Mouse (Mus musculus): ENCODE data around the gene Ptprn2. TPM values are rescaled to one million over a fixed set of nuclear protein-coding genes. Genes with fewer than 3 reads are reported as not detected.

Gene Ptprn2
- polyA plus RNA-seq, 1 experiment from 2014 or later = 14.9 TPM

- peaks cover 30% of the 10 kb centered on the region for H3K4me1 ChIP-seq (replicated peaks)
- H3K27me3 ChIP-seq = peaks cover 24% of the 10 kb centered on the region
- 21% methylated on average over 4 of the region's 4 CpGs for WGBS
- no peak overlapping the region for H3K9ac ChIP-seq (replicated peaks)
- no peaks in the 10 kb centered on the region for H3K36me3 ChIP-seq
- H3K4me2 ChIP-seq (replicated peaks) = peak overlapping the region; percentile 41
- peak; percentile 22; the same call in 1 of the 2 replicates for ATAC-seq
- H3K27ac ChIP-seq = peak overlapping the region; percentile 83
- H3K9me3 ChIP-seq = no peaks in the 10 kb centered on the region
- 0 out of 2 replicates have a peak overlapping the region, but pooled peaks have one; percentile 1 for H3K4me3 ChIP-seq (replicated peaks)
These were observed 621.2 kb downstream of the Ptprn2 start for GRCm38 (mm10) chr12:117106696-117107095.

DNA sequence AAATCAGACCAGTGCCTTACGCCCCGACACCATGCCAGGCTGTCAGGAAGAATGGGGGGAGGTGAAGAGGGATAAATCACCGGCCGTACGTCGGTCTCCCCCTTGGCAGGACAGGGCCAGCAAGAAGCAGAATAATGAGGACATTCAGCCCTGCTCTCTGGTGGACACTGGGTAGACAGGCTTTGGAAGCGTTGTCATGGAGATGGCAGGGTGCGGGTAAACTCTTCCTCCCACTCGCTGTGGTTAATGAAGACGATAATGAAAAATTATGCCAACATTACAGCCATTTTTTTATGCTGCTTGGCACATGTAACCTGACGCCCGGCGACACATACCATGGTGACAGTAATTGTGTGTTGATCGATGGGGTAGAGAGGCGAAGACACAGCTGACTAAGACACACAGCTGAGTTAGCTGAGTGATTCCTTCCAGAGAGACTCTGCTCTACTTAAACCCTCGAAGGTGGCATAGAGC is 621.7 kb downstream of the Ptprn2 start:
- Histone ChIP-seq H3K9ac (replicated peaks) (no peak overlapping the region; the same call in 1 of the 2 replicates), H3K27ac (peak overlapping the region; percentile 83), H3K36me3 (no peaks in the 10 kb centered on the region), H3K4me3 (replicated peaks) (0 out of 2 replicates have a peak overlapping the region, but pooled peaks have one; percentile 1), H3K4me2 (replicated peaks) (peak overlapping the region; percentile 41), H3K4me1 (replicated peaks) (peaks cover 30% of the 10 kb centered on the region), H3K27me3 (peaks cover 24% of the 10 kb centered on the region), H3K9me3 (no peaks in the 10 kb centered on the region)
- 2% methylated on average over 16 of the region's 16 CpGs for WGBS
- peak; percentile 96 for ATAC-seq

DNA sequence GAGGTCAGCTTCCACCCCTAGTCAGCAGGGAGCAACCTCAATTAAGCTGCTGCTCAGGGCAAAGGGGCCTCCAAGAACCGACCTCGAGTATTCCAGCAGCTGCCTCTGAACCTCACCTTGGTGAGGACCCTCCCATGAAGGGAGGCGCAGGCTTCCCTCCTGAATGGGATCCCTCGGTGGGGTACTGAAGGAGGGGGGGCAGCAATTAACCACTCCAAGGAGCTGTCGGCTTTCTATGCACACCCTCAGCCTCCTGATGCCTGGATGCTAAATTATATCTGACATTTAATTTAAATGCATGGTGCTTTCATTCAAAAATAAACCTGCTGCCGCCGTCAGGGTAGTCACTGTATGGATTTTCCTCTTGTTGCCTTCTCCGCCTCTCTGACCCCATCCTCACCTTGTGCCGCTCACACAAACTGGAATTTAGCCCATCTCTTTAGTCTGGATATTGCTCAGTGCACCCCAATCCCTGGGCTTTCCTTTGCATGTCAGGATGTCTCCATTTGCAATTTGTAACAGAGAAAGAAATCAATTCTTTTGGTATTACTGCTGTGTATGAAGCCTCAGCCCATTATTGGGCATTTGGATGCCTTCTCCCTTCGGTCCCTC is 629.8 kb downstream of the Ptprn2 start:
- Histone ChIP-seq H3K9me3 (no peaks in the 10 kb centered on the region), H3K36me3 (no peaks in the 10 kb centered on the region), H3K4me1 (replicated peaks) (peaks cover 19% of the 10 kb centered on the region), H3K27ac (peak overlapping the region; percentile 61), H3K9ac (replicated peaks) (0 out of 2 replicates have a peak overlapping the region, but pooled peaks have one; percentile 15), H3K4me3 (replicated peaks) (no peak overlapping the region), H3K4me2 (replicated peaks) (no peak overlapping the region), H3K27me3 (0 out of 2 replicates have a peak, but pooled peaks cover 3% of the 10 kb centered on the region)
- 38% methylated on average over 10 of the region's 10 CpGs for WGBS
- peak; percentile 69 for ATAC-seq

DNA sequence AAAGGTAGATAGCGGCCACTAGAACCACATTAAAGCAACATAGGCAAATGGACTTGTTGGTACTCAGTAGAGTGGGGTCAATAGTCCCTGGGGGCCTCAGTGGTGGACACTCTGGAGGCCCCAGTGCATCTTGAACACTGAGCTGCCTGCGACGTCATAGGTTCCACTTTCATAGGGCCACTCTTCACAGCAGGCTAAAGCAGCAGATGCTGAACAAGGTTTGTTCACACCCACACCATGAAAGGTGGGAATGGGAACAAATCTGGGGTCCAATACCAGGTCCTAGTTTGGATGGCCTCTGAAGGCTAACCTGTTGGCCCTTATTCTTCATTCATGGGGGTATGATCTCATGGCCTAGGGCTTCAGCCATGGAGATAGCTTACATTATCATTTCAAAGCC is 641.6 kb downstream of the Ptprn2 start:
- Histone ChIP-seq H3K4me3 (replicated peaks) (no peak overlapping the region), H3K27ac (no peak overlapping the region), H3K9me3 (no peaks in the 10 kb centered on the region), H3K9ac (replicated peaks) (no peak overlapping the region), H3K4me2 (replicated peaks) (no peak overlapping the region), H3K27me3 (no peaks in the 10 kb centered on the region; the same call in 1 of the 2 replicates), H3K36me3 (no peaks in the 10 kb centered on the region), H3K4me1 (replicated peaks) (peaks cover 13% of the 10 kb centered on the region)
- ATAC-seq = no peak
- WGBS = 91% methylated on average over 3 of the region's 3 CpGs

DNA sequence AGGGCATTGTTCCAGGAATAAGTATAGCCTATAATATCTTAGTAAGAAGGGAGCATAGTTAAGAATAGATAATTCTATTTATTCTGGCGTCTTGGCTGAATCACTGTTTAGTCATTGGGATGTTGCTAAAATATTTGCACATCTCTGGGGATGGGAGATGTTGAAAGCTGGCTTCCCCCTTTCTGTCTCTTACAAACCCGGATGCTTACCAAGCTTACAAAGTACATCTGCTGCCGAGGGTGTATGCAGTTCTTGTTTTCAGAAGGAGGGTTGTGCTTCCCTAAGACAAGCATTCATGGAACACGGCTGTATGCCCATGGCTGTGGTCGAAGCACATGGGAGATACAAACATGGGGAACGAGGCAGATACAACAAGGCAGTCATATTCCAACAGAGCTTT is 642.0 kb downstream of the Ptprn2 start:
- no peak overlapping the region for H3K4me3 ChIP-seq (replicated peaks)
- no peaks in the 10 kb centered on the region for H3K9me3 ChIP-seq
- H3K4me2 ChIP-seq (replicated peaks) = no peak overlapping the region
- 77% methylated on average over 6 of the region's 6 CpGs for WGBS
- H3K27ac ChIP-seq = no peak overlapping the region
- no peak overlapping the region for H3K9ac ChIP-seq (replicated peaks)
- H3K4me1 ChIP-seq (replicated peaks) = peaks cover 13% of the 10 kb centered on the region
- H3K27me3 ChIP-seq = no peaks in the 10 kb centered on the region; the same call in 1 of the 2 replicates
- no peak for ATAC-seq
- H3K36me3 ChIP-seq = no peaks in the 10 kb centered on the region

GRCm38 (mm10) chr12:117132095-117132494 is 646.6 kb downstream of the Ptprn2 start:
- no peaks in the 10 kb centered on the region; the same call in 1 of the 2 replicates for H3K27me3 ChIP-seq
- H3K27ac ChIP-seq = no peak overlapping the region
- WGBS = 14% methylated on average over 2 of the region's 2 CpGs
- H3K9ac ChIP-seq (replicated peaks) = no peak overlapping the region
- H3K9me3 ChIP-seq = no peaks in the 10 kb centered on the region
- peak; percentile 58 for ATAC-seq
- no peak overlapping the region for H3K4me2 ChIP-seq (replicated peaks)
- peaks cover 19% of the 10 kb centered on the region for H3K4me1 ChIP-seq (replicated peaks)
- no peaks in the 10 kb centered on the region for H3K36me3 ChIP-seq
- no peak overlapping the region for H3K4me3 ChIP-seq (replicated peaks)

DNA sequence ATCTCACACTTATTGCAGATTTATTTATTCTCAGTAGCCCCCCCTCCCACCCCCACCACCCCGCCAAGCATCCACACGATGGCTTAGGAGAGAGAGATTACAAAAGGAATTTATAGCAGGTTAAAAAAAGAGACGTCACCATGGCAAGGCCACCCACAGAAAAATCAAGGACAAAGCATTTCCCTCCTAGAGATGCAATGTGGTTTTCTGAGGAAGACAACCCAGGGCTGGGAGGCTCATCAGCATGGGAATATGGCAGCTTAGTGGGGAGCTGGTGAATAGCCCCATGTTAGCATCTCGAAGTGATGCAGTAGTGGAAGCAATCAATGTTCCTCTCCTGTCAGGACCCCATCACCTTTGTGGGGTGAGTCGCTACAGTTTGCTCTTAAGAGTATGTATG is 649.7 kb downstream of the Ptprn2 start:
- no peak overlapping the region for H3K4me2 ChIP-seq (replicated peaks)
- no peak for ATAC-seq

DNA sequence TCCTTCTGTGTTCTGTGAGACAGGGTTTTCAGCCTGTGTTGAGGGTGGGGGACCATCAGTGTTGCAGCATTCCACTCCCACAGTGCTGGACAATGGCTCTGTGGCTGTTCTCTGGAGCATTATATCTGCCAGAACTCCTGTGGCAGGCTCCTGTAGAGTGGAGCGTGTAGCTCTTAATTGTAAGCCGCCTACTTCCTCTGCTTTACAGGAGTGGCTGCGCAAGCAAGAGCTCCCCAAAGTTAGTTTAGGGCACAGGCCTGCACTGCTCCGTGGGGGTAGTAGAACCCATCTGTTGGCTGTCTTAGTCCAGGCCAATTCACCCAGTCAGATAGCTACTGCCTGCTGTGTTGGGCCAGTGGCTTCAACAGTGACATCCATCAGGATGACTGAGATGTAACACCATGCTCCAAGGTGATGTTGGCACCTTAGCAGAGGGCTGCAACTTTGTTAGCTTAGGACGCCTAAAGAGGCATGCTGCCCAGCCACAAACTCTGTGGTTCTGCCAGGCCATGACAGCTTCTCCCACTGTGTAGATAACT is 651.0 kb downstream of the Ptprn2 start:
- H3K27ac ChIP-seq = no peak overlapping the region
- WGBS = 76% methylated on average over 5 of the region's 5 CpGs

More for the DNA sequence above, 649.7 kb downstream of the Ptprn2 start:
- Histone ChIP-seq H3K27ac (no peak overlapping the region), H3K36me3 (no peaks in the 10 kb centered on the region), H3K4me1 (replicated peaks) (peaks cover 6% of the 10 kb centered on the region; the same call in 1 of the 2 replicates), H3K4me3 (replicated peaks) (no peak overlapping the region), H3K9ac (replicated peaks) (no peak overlapping the region), H3K27me3 (no peaks in the 10 kb centered on the region), H3K9me3 (no peaks in the 10 kb centered on the region)
- WGBS = 41% methylated on average over 5 of the region's 5 CpGs

GRCm38 (mm10) chr12:117140901-117141300 is 655.4 kb downstream of the Ptprn2 start:
- 84% methylated on average over 4 of the region's 4 CpGs for WGBS

More for the DNA sequence above, 651.0 kb downstream of the Ptprn2 start:
- no peak for ATAC-seq
- Histone ChIP-seq H3K27me3 (no peaks in the 10 kb centered on the region), H3K4me1 (replicated peaks) (peaks cover 6% of the 10 kb centered on the region; the same call in 1 of the 2 replicates), H3K4me2 (replicated peaks) (no peak overlapping the region), H3K4me3 (replicated peaks) (no peak overlapping the region), H3K9me3 (no peaks in the 10 kb centered on the region), H3K9ac (replicated peaks) (no peak overlapping the region), H3K36me3 (no peaks in the 10 kb centered on the region)

DNA sequence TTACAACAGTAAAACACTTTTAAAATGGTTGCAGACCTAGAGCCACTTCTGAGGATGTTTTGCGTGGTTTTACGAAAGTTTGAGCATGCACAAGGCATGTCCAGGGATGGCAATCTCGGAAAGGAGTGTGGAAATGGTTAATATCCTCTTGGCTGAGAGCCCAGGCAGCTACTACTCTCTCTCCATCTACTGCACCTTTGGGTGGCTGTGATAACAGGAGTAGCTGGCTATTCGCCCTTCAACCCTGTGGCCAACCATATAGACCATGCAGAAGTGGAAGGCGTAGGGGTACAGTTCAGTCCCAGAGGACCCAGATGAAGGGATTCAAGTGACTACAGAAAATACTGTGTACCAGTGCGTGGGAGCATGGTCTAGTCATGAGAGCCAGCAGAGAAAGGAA is 655.9 kb downstream of the Ptprn2 start:
- no peak overlapping the region for H3K9ac ChIP-seq (replicated peaks)
- H3K4me1 ChIP-seq (replicated peaks) = no peaks in the 10 kb centered on the region
- 93% methylated on average over 6 of the region's 6 CpGs for WGBS
- H3K4me3 ChIP-seq (replicated peaks) = no peak overlapping the region
- peaks cover 11% of the 10 kb centered on the region; the same call in 1 of the 2 replicates for H3K36me3 ChIP-seq
- H3K4me2 ChIP-seq (replicated peaks) = no peak overlapping the region
- H3K27ac ChIP-seq = no peak overlapping the region
- no peaks in the 10 kb centered on the region for H3K9me3 ChIP-seq
- no peaks in the 10 kb centered on the region for H3K27me3 ChIP-seq
- ATAC-seq = no peak

More at GRCm38 (mm10) chr12:117140901-117141300, 655.4 kb downstream of the Ptprn2 start:
- H3K4me3 ChIP-seq (replicated peaks) = no peak overlapping the region
- no peaks in the 10 kb centered on the region for H3K4me1 ChIP-seq (replicated peaks)
- H3K27ac ChIP-seq = no peak overlapping the region
- no peak for ATAC-seq
- H3K27me3 ChIP-seq = no peaks in the 10 kb centered on the region
- no peak overlapping the region for H3K4me2 ChIP-seq (replicated peaks)
- peaks cover 11% of the 10 kb centered on the region; the same call in 1 of the 2 replicates for H3K36me3 ChIP-seq
- H3K9me3 ChIP-seq = no peaks in the 10 kb centered on the region
- no peak overlapping the region for H3K9ac ChIP-seq (replicated peaks)

- Histone ChIP-seq H3K9me3 (no peaks in the 10 kb centered on the region), H3K9ac (replicated peaks) (peak overlapping the region; percentile 48; the same call in 1 of the 2 replicates), H3K27ac (no peak overlapping the region; the same call in 1 of the 2 replicates), H3K27me3 (no peaks in the 10 kb centered on the region), H3K36me3 (0 out of 2 replicates have a peak, but pooled peaks cover 7% of the 10 kb centered on the region), H3K4me1 (replicated peaks) (peaks cover 56% of the 10 kb centered on the region), H3K4me3 (replicated peaks) (peak overlapping the region; percentile 93), H3K4me2 (replicated peaks) (peak overlapping the region; percentile 53)
- 8% methylated on average over 7 of the region's 7 CpGs for WGBS
- no peak for ATAC-seq
These were observed 663.7 kb downstream of the Ptprn2 start for GRCm38 (mm10) chr12:117149176-117149575.

Data from midbrain, embryonic 13.5 days (tissue).